Mouse (Mus musculus): ENCODE measurements at regions not wholly inside any gene's neighbourhood (a gene's known extent, or its start where the extent isn't known, plus 50 kb on each side); places are given as distances from the start of the nearest gene placed in this dataset.
A peak's percentile ranks its signal among the peaks of the same experiment; 100 is the strongest.

GRCm38 (mm10) chr8:87268159-87268558 is 204.2 kb downstream of the Cbln1 start:
- no peaks in the 10 kb centered on the region for H3K9me3 ChIP-seq
- ATAC-seq: no peak
- H3K4me2 ChIP-seq (replicated peaks): no peak overlapping the region
- H3K27ac ChIP-seq: no peak overlapping the region
- no peak overlapping the region for H3K9ac ChIP-seq (replicated peaks)
- no peak overlapping the region for H3K4me3 ChIP-seq (replicated peaks)
- H3K4me1 ChIP-seq (replicated peaks): 0 out of 2 replicates have a peak, but pooled peaks cover 5% of the 10 kb centered on the region
- no peaks in the 10 kb centered on the region for H3K36me3 ChIP-seq
- H3K27me3 ChIP-seq: no peaks in the 10 kb centered on the region

GRCm38 (mm10) chr8:87264999-87265398 is 207.4 kb downstream of the Cbln1 start:
- H3K4me2 ChIP-seq (replicated peaks): no peak overlapping the region
- ATAC-seq: no peak
- whole genome bisulfite sequencing: 6% methylated on average over 2 of the region's 2 CpGs

GRCm38 (mm10) chr8:87260305-87260704 is 212.1 kb downstream of the Cbln1 start:
- Histone ChIP-seq H3K36me3 (no peaks in the 10 kb centered on the region), H3K4me1 (replicated peaks) (0 out of 2 replicates have a peak, but pooled peaks cover 5% of the 10 kb centered on the region), H3K9me3 (no peaks in the 10 kb centered on the region), H3K27me3 (no peaks in the 10 kb centered on the region), H3K27ac (no peak overlapping the region), H3K4me3 (replicated peaks) (no peak overlapping the region), H3K9ac (replicated peaks) (no peak overlapping the region), H3K4me2 (replicated peaks) (no peak overlapping the region)
- 92% methylated on average over 2 of the region's 2 CpGs for WGBS
- no peak for ATAC-seq

More at GRCm38 (mm10) chr8:87264999-87265398, 207.4 kb downstream of the Cbln1 start:
- Histone ChIP-seq H3K9me3 (no peaks in the 10 kb centered on the region), H3K27ac (no peak overlapping the region), H3K27me3 (no peaks in the 10 kb centered on the region), H3K9ac (replicated peaks) (no peak overlapping the region), H3K4me1 (replicated peaks) (0 out of 2 replicates have a peak, but pooled peaks cover 5% of the 10 kb centered on the region), H3K4me3 (replicated peaks) (no peak overlapping the region), H3K36me3 (no peaks in the 10 kb centered on the region)

GRCm38 (mm10) chr8:87242681-87243080 is 229.7 kb downstream of the Cbln1 start:
- 79% methylated on average over 2 of the region's 2 CpGs for WGBS

GRCm38 (mm10) chr8:87237181-87237580 is 235.2 kb downstream of the Cbln1 start:
- H3K9ac ChIP-seq (replicated peaks): no peak overlapping the region
- no peaks in the 10 kb centered on the region for H3K36me3 ChIP-seq
- WGBS: 26% methylated on average over 7 of the region's 7 CpGs
- H3K9me3 ChIP-seq: no peaks in the 10 kb centered on the region
- H3K27me3 ChIP-seq: no peaks in the 10 kb centered on the region
- ATAC-seq: no peak
- no peak overlapping the region for H3K27ac ChIP-seq
- H3K4me3 ChIP-seq (replicated peaks): no peak overlapping the region
- H3K4me2 ChIP-seq (replicated peaks): no peak overlapping the region
- peaks cover 48% of the 10 kb centered on the region for H3K4me1 ChIP-seq (replicated peaks)

More at GRCm38 (mm10) chr8:87242681-87243080, 229.7 kb downstream of the Cbln1 start:
- Histone ChIP-seq H3K4me3 (replicated peaks) (no peak overlapping the region), H3K9me3 (no peaks in the 10 kb centered on the region), H3K36me3 (no peaks in the 10 kb centered on the region), H3K27ac (no peak overlapping the region), H3K27me3 (no peaks in the 10 kb centered on the region), H3K4me2 (replicated peaks) (no peak overlapping the region), H3K4me1 (replicated peaks) (no peaks in the 10 kb centered on the region), H3K9ac (replicated peaks) (no peak overlapping the region)
- ATAC-seq: no peak

- H3K27me3 ChIP-seq: no peaks in the 10 kb centered on the region
- ATAC-seq: no peak
- H3K27ac ChIP-seq: no peak overlapping the region
- WGBS: 84% methylated on average over 11 of the region's 11 CpGs
- H3K36me3 ChIP-seq: no peaks in the 10 kb centered on the region
- H3K9ac ChIP-seq (replicated peaks): no peak overlapping the region
- peaks cover 55% of the 10 kb centered on the region for H3K4me1 ChIP-seq (replicated peaks)
- H3K4me2 ChIP-seq (replicated peaks): no peak overlapping the region
- H3K4me3 ChIP-seq (replicated peaks): no peak overlapping the region
- H3K9me3 ChIP-seq: no peaks in the 10 kb centered on the region
These were observed 236.0 kb downstream of the Cbln1 start for GRCm38 (mm10) chr8:87236438-87236837.

GRCm38 (mm10) chr8:87235341-87236075 is 236.9 kb downstream of the Cbln1 start:
- Histone ChIP-seq H3K9me3 (no peaks in the 10 kb centered on the region), H3K4me3 (replicated peaks) (0 out of 2 replicates have a peak overlapping the region, but pooled peaks have one; percentile 12)
- peak; percentile 25; the same call in 1 of the 2 replicates for ATAC-seq

GRCm38 (mm10) chr8:87234336-87234735 is 238.1 kb downstream of the Cbln1 start:
- Histone ChIP-seq H3K9ac (replicated peaks) (no peak overlapping the region), H3K4me1 (replicated peaks) (peaks cover 69% of the 10 kb centered on the region)

More at GRCm38 (mm10) chr8:87235341-87236075, 236.9 kb downstream of the Cbln1 start:
- H3K4me2 ChIP-seq (replicated peaks): peak overlapping the region; percentile 43
- H3K4me1 ChIP-seq (replicated peaks): peaks cover 62% of the 10 kb centered on the region
- peak overlapping the region; percentile 45 for H3K27ac ChIP-seq
- no peaks in the 10 kb centered on the region for H3K27me3 ChIP-seq
- 48% methylated on average over 18 of the region's 18 CpGs for WGBS
- H3K36me3 ChIP-seq: no peaks in the 10 kb centered on the region
- no peak overlapping the region for H3K9ac ChIP-seq (replicated peaks)

GRCm38 (mm10) chr8:87233805-87234331 is 238.5 kb downstream of the Cbln1 start:
- no peaks in the 10 kb centered on the region for H3K9me3 ChIP-seq
- no peak overlapping the region for H3K9ac ChIP-seq (replicated peaks)
- H3K27me3 ChIP-seq: peaks cover 4% of the 10 kb centered on the region; the same call in 1 of the 2 replicates
- H3K27ac ChIP-seq: peak overlapping the region; percentile 47; the same call in 1 of the 2 replicates
- WGBS: 25% methylated on average over 10 of the region's 10 CpGs
- H3K4me3 ChIP-seq (replicated peaks): no peak overlapping the region
- H3K36me3 ChIP-seq: no peaks in the 10 kb centered on the region
- H3K4me2 ChIP-seq (replicated peaks): 0 out of 2 replicates have a peak overlapping the region, but pooled peaks have one; percentile 14
- peak; percentile 56 for ATAC-seq
- peaks cover 69% of the 10 kb centered on the region for H3K4me1 ChIP-seq (replicated peaks)

More at GRCm38 (mm10) chr8:87234336-87234735, 238.1 kb downstream of the Cbln1 start:
- no peak overlapping the region for H3K4me3 ChIP-seq (replicated peaks)
- H3K27me3 ChIP-seq: peaks cover 4% of the 10 kb centered on the region; the same call in 1 of the 2 replicates
- peak overlapping the region; percentile 47; the same call in 1 of the 2 replicates for H3K27ac ChIP-seq
- ATAC-seq: peak; percentile 9; the same call in 1 of the 2 replicates
- H3K36me3 ChIP-seq: no peaks in the 10 kb centered on the region
- H3K9me3 ChIP-seq: no peaks in the 10 kb centered on the region
- 48% methylated on average over 5 of the region's 5 CpGs for WGBS
- no peak overlapping the region for H3K4me2 ChIP-seq (replicated peaks)

- WGBS: 11% methylated on average over 4 of the region's 4 CpGs
- Histone ChIP-seq H3K27ac (no peak overlapping the region), H3K9ac (replicated peaks) (no peak overlapping the region), H3K4me3 (replicated peaks) (no peak overlapping the region), H3K4me2 (replicated peaks) (no peak overlapping the region), H3K27me3 (peaks cover 4% of the 10 kb centered on the region; the same call in 1 of the 2 replicates), H3K36me3 (no peaks in the 10 kb centered on the region), H3K4me1 (replicated peaks) (peaks cover 62% of the 10 kb centered on the region), H3K9me3 (no peaks in the 10 kb centered on the region)
- peak; percentile 59 for ATAC-seq
These were observed 240.6 kb downstream of the Cbln1 start for GRCm38 (mm10) chr8:87231762-87232161.

GRCm38 (mm10) chr8:87230096-87230495 is 242.3 kb downstream of the Cbln1 start:
- Histone ChIP-seq H3K27me3 (peaks cover 4% of the 10 kb centered on the region; the same call in 1 of the 2 replicates), H3K9ac (replicated peaks) (no peak overlapping the region), H3K27ac (no peak overlapping the region), H3K9me3 (no peaks in the 10 kb centered on the region), H3K4me3 (replicated peaks) (no peak overlapping the region), H3K36me3 (no peaks in the 10 kb centered on the region), H3K4me1 (replicated peaks) (peaks cover 46% of the 10 kb centered on the region), H3K4me2 (replicated peaks) (no peak overlapping the region)
- no peak for ATAC-seq
- 89% methylated on average over 4 of the region's 4 CpGs for WGBS

GRCm38 (mm10) chr8:87229182-87229581 is 243.2 kb downstream of the Cbln1 start:
- no peak overlapping the region for H3K4me2 ChIP-seq (replicated peaks)
- WGBS: 98% methylated on average over 6 of the region's 6 CpGs

More at GRCm38 (mm10) chr8:87229182-87229581, 243.2 kb downstream of the Cbln1 start:
- Histone ChIP-seq H3K4me1 (replicated peaks) (peaks cover 37% of the 10 kb centered on the region), H3K36me3 (no peaks in the 10 kb centered on the region), H3K27me3 (peaks cover 4% of the 10 kb centered on the region; the same call in 1 of the 2 replicates), H3K27ac (no peak overlapping the region), H3K9me3 (no peaks in the 10 kb centered on the region), H3K4me3 (replicated peaks) (no peak overlapping the region), H3K9ac (replicated peaks) (no peak overlapping the region)
- no peak for ATAC-seq
